Mouse (Mus musculus) lung, adult 2 months (tissue): ENCODE data around the gene Lamc3. TPM values are rescaled to one million over a fixed set of nuclear protein-coding genes. Genes with fewer than 3 reads are reported as not detected.

Experiments
- DNase-seq: peaks from one replicate; pipeline ENCODE4 v3.0.0; 2022
- H3K4me1 ChIP-seq: fragments of 200-500 bp; 2 replicates; pipeline ENCODE4 v1.6.1; 2011; ENCODE audit warnings: low read length; ENCODE audit not compliant: control insufficient read depth, insufficient read depth
- H3K4me3 ChIP-seq: fragments of 200-500 bp; replicated peaks from 2 replicates; pipeline ENCODE3; 2011; ENCODE audit warnings: low read depth, mild to moderate bottlenecking, control low read depth, low read length; ENCODE audit errors: extremely low read depth
- CTCF ChIP-seq: fragments of 200-500 bp; IDR thresholded peaks from 2 replicates; pipeline ENCODE4 v1.5.1; 2011; ENCODE audit warnings: mild to moderate bottlenecking, low read length, control low read depth; ENCODE audit not compliant: insufficient read depth
- POLR2A ChIP-seq: fragments of 200-500 bp; IDR thresholded peaks from 2 replicates; pipeline ENCODE4 v1.6.1; 2011; ENCODE audit warnings: low read depth, mild to moderate bottlenecking, control low read depth, low read length, borderline replicate concordance; ENCODE audit errors: extremely low read depth
- WGBS: fragments of 180-500 bp; shearing (Covaris S2); methylation state at CpG from one replicate; pipeline ENCODE4 v1.1.7; 2018; 5-methylcytosine and 5-hydroxymethylcytosine counted together
- polyA plus RNA-seq: library from polyadenylated mRNA; depleted of rRNA; stranded (reverse); fragments of >200 nt; gene quantifications from 2 replicates; pipeline ENCODE4 v1.2.3, GENCODE M21; 2012

Gene Lamc3
- polyA plus RNA-seq, 1 experiment = 25.1 TPM

- TF ChIP-seq POLR2A (no peak), CTCF (no peak)
- 73% methylated on average over 26 of the region's 26 CpGs for WGBS
- no peak overlapping the region for H3K4me3 ChIP-seq
- no peak for DNase-seq
- H3K4me1 ChIP-seq = no peaks in the 10 kb centered on the region
These were observed 12.7 kb upstream of the Lamc3 start for GRCm38 (mm10) chr2:31874290-31874855.

- 41% methylated on average over 12 of the region's 12 CpGs for WGBS
- H3K4me1 ChIP-seq = no peaks in the 10 kb centered on the region
- H3K4me3 ChIP-seq = no peak overlapping the region
- TF ChIP-seq POLR2A = no peak
- no peak for TF ChIP-seq CTCF
- DNase-seq = no peak
These were observed 10.6 kb upstream of the Lamc3 start for GRCm38 (mm10) chr2:31876446-31876845.

- 66% methylated on average over 17 of the region's 17 CpGs for WGBS
- no peak overlapping the region for H3K4me3 ChIP-seq
- TF ChIP-seq POLR2A (no peak), CTCF (no peak)
- H3K4me1 ChIP-seq = no peaks in the 10 kb centered on the region
- DNase-seq = no peak
These were observed 8.5 kb upstream of the Lamc3 start for GRCm38 (mm10) chr2:31878610-31879009.

GRCm38 (mm10) chr2:31880868-31881267, 6.2 kb upstream of the Lamc3 start:
- no peak for TF ChIP-seq CTCF
- TF ChIP-seq POLR2A = no peak
- Histone ChIP-seq H3K4me3 (no peak overlapping the region), H3K4me1 (no peaks in the 10 kb centered on the region)
- 7% methylated on average over 14 of the region's 14 CpGs for WGBS
- no peak for DNase-seq

GRCm38 (mm10) chr2:31883061-31883460, 4.0 kb upstream of the Lamc3 start:
- WGBS = 52% methylated on average over 4 of the region's 4 CpGs
- no peak for TF ChIP-seq POLR2A
- no peak for TF ChIP-seq CTCF
- Histone ChIP-seq H3K4me1 (no peaks in the 10 kb centered on the region), H3K4me3 (no peak overlapping the region)
- no peak for DNase-seq

GRCm38 (mm10) chr2:31884806-31885205, 2.3 kb upstream of the Lamc3 start:
- Histone ChIP-seq H3K4me1 (no peaks in the 10 kb centered on the region), H3K4me3 (no peak overlapping the region)
- TF ChIP-seq CTCF (peak; percentile 36; the same call in 1 of the 2 replicates), POLR2A (no peak)
- WGBS = 31% methylated on average over 6 of the region's 6 CpGs
- DNase-seq = no peak

- Histone ChIP-seq H3K4me1 (no peaks in the 10 kb centered on the region), H3K4me3 (no peak overlapping the region)
- TF ChIP-seq CTCF = no peak
- no peak for TF ChIP-seq POLR2A
- 35% methylated on average over 1 of the region's 1 CpGs for WGBS
- DNase-seq = no peak
These were observed 1.8 kb downstream of the Lamc3 start for GRCm38 (mm10) chr2:31888871-31889270.

GRCm38 (mm10) chr2:31891219-31891618, 4.1 kb downstream of the Lamc3 start:
- H3K4me3 ChIP-seq = no peak overlapping the region
- WGBS = 64% methylated on average over 2 of the region's 2 CpGs
- H3K4me1 ChIP-seq = no peaks in the 10 kb centered on the region
- TF ChIP-seq CTCF (no peak), POLR2A (no peak)
- DNase-seq = no peak

GRCm38 (mm10) chr2:31893110-31893669, 6.1 kb downstream of the Lamc3 start:
- no peaks in the 10 kb centered on the region for H3K4me1 ChIP-seq
- no peak overlapping the region for H3K4me3 ChIP-seq
- 58% methylated on average over 10 of the region's 10 CpGs for WGBS
- TF ChIP-seq POLR2A = no peak
- TF ChIP-seq CTCF = no peak
- no peak for DNase-seq

GRCm38 (mm10) chr2:31894221-31894870, 7.3 kb downstream of the Lamc3 start:
- no peak for DNase-seq
- no peak overlapping the region for H3K4me3 ChIP-seq
- WGBS = 60% methylated on average over 13 of the region's 13 CpGs
- no peak for TF ChIP-seq CTCF
- H3K4me1 ChIP-seq = no peaks in the 10 kb centered on the region
